Mouse (Mus musculus): ENCODE measurements around the gene Strada.

The Strada gene

DNA sequence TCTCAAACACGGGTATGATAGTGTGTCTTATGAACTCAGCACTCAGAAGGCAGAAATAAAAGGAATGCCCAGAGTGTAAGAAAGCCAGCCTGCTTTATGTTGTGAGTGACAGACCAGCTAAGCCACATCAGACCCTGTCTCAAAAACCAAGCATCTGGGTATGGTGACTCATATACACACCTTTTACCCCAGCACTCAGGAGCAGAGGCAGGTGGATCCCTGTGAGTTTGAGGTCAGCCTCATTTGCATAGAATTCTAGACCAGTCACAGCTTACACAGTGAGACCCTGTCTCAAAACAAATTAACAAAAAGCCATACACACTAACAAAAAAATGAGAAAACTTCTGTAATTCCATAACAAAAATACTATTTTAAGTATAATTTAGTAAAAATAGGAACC lies 76.1 kb downstream of the Strada start:
- Histone ChIP-seq H3K9me3 (ENCODE audit: low read length) (no peaks in the 10 kb centered on the region), H3K27me3 (ENCODE audit: insufficient read depth, low read length) (no peaks in the 10 kb centered on the region), H3K4me1 (replicated peaks; ENCODE audit: low read depth, low read length) (no peaks in the 10 kb centered on the region), H3K36me3 (ENCODE audit: insufficient read depth, low read length) (peaks cover 54% of the 10 kb centered on the region), H3K4me3 (replicated peaks; ENCODE audit: low read length) (no peak overlapping the region)
- TF ChIP-seq POU5F1 (IDR thresholded peaks at IDR 0.05; ENCODE audit: borderline replicate concordance, low read length) (no peak), NANOG (IDR thresholded peaks at IDR 0.05; ENCODE audit: borderline replicate concordance, low read length) (no peak), CTCF (conservative IDR thresholded peaks at IDR 0.05; ENCODE audit: low read length) (no peak)

DNA sequence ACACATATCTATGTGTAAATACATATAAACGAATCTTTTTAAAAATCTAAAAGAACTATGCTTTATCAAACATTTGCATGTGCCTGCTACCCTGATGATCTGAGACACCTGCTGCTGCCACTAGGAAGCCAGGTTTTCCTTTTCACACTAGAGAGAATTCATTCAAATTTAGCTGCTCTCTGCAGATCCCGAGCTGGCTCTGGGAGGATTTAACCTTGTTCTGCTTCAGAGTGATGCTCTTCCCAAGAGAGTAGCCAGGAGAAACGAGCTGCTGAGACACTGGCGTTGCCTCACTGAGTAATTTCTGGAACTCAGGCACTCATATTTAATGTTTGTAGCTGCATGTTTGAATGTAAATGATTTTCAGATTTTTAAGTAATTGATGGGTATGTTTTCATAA lies 77.2 kb downstream of the Strada start:
- Histone ChIP-seq H3K4me3 (replicated peaks; ENCODE audit: low read length) (no peak overlapping the region), H3K4me1 (replicated peaks; ENCODE audit: low read depth, low read length) (no peaks in the 10 kb centered on the region), H3K27me3 (ENCODE audit: insufficient read depth, low read length) (no peaks in the 10 kb centered on the region), H3K36me3 (ENCODE audit: insufficient read depth, low read length) (peaks cover 48% of the 10 kb centered on the region), H3K9me3 (ENCODE audit: low read length) (no peaks in the 10 kb centered on the region)
- TF ChIP-seq CTCF (conservative IDR thresholded peaks at IDR 0.05; ENCODE audit: low read length) (no peak), NANOG (IDR thresholded peaks at IDR 0.05; ENCODE audit: borderline replicate concordance, low read length) (no peak), POU5F1 (IDR thresholded peaks at IDR 0.05; ENCODE audit: borderline replicate concordance, low read length) (no peak)

DNA sequence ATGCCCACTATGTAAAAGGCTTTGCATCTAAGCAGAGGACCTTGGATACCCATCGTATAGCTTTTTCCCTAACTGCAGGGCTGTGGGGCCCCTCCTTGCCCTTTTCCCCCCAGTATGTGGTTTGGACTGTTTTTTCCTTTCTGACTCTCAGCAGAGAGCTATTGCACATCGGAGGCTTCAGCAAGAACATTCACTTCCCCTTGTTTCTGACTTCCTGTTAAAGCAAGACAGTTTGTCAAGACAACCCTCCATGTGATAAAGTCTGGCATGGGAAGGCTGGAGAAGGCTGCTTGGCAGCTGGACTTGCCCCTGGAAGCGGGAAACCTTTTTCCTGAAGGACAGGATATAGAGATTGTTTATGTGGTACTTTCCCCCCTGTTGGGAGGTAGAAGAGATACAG lies 79.2 kb downstream of the Strada start:
- peaks cover 58% of the 10 kb centered on the region for H3K36me3 ChIP-seq (ENCODE audit: insufficient read depth, low read length)
- H3K4me1 ChIP-seq (replicated peaks; ENCODE audit: low read depth, low read length): no peaks in the 10 kb centered on the region
- H3K4me3 ChIP-seq (replicated peaks; ENCODE audit: low read length): no peak overlapping the region
- no peak for TF ChIP-seq POU5F1 (IDR thresholded peaks at IDR 0.05; ENCODE audit: borderline replicate concordance, low read length)
- no peaks in the 10 kb centered on the region for H3K27me3 ChIP-seq (ENCODE audit: insufficient read depth, low read length)
- no peaks in the 10 kb centered on the region for H3K9me3 ChIP-seq (ENCODE audit: low read length)

DNA sequence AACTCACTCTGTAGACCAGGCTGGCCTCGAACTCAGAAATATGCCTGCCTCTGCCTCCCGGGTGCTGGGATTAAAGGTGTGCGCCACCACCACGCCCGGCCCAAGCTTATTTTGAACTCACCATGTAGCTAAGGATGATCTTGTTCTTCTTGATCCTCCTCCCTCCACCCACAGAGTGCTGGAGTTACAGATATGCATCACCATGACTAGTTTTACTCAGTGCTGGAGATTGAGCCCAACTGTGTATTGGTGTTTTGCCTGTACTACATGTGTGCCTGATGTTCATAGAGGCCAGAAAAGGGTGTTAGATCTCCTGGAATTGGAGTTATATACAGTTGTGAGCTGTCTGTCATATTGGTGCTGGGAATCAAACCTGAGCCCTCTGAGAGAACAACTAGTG lies 79.7 kb downstream of the Strada start:
- Histone ChIP-seq H3K4me1 (replicated peaks; ENCODE audit: low read depth, low read length) (no peaks in the 10 kb centered on the region), H3K36me3 (ENCODE audit: insufficient read depth, low read length) (peaks cover 63% of the 10 kb centered on the region), H3K27me3 (ENCODE audit: insufficient read depth, low read length) (no peaks in the 10 kb centered on the region), H3K4me3 (replicated peaks; ENCODE audit: low read length) (no peak overlapping the region), H3K9me3 (ENCODE audit: low read length) (no peaks in the 10 kb centered on the region)
- no peak for TF ChIP-seq CTCF (conservative IDR thresholded peaks at IDR 0.05; ENCODE audit: low read length)
- no peak for TF ChIP-seq NANOG (IDR thresholded peaks at IDR 0.05; ENCODE audit: borderline replicate concordance, low read length)
- TF ChIP-seq POU5F1 (IDR thresholded peaks at IDR 0.05; ENCODE audit: borderline replicate concordance, low read length): no peak

Data from E14TG2a.4 (cell line).